Mouse (Mus musculus): Measurements from ENCODE around the gene Angptl2. TPM values are rescaled to one million over a fixed set of nuclear protein-coding genes. Genes with fewer than 3 reads are reported as not detected.

Gene Angptl2
- total RNA-seq, 2 experiments from 2014 or later: 135 to 141 TPM

DNA sequence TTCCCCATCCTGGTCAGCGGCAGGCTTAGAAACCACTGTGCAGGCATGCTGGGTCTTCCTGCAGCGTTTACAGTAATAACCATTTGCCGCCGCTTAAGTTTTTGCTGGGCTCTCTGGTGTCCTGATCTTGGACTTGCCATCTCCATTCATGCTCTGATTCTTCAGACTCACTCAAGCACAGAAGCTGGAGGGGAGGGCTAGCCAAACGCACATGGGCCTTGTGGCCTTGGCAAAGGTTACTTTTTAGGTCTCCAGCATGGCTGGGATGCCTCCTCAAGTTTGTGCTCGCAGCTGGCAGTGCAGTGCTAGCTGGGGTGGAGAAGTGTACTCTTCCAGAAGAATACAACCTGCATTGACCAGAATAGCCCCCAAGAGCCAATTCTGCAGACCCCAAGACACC is 6.6 kb downstream of the Angptl2 start:
- DNase-seq: no peak
- intact Hi-C loops (cut with DNase I): no loop called here

DNA sequence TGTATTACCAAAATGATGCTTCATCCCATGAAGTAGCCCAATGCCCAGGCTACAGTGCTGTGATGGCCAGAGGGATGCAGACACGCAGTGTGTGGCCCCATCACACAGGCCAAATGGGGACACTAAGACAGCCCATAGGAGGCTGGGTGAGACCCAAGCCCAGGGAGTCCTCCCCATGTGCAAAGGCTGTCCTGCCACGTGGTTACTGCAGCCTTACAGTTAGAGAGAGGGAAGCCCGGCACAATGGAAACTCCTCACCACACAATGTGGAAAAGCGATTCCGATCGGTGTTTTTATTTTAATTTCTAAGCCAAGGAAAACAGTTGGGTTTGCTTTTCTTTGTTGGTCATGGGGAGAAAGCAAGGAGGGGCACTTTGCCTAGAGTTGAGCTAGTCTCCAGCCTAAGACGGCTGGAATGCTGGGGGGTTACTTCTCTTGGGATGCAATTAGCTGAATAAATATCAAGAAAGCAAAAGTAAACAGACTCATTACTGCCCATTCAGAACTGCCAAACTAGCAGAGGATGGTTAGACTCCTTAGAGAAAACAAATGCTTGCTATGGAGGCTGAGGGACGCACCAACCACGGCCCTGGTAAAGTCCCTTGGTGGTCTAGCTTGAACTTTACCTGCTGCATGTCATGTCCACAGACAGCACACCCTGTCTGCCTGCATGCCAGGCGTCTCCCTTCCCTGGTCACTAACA is 7.9 kb downstream of the Angptl2 start:
- intact Hi-C loops (cut with DNase I): no loop called here
- DNase-seq: no peak

GRCm38 (mm10) chr2:33225921-33226320 is 10.1 kb downstream of the Angptl2 start:
- intact Hi-C loops (cut with DNase I): no loop called here
- DNase-seq: no peak

DNA sequence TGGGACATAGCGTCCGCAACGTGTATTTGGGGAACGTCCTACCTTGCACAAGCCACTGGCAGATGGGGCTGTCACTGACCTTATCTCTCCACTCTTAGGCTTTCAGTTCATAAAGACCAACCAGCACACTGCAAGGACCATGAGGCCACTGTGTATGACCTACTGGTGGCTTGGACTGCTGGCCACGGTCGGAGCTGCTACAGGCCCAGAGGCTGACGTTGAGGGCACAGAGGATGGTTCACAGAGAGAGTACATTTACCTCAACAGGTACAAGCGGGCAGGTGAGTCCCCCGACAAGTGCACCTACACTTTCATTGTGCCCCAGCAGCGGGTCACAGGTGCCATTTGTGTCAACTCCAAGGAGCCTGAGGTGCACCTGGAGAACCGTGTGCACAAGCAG is 12.2 kb downstream of the Angptl2 start:
- intact Hi-C loops (cut with DNase I): no loop called here
- DNase-seq: no peak

GRCm38 (mm10) chr2:33228551-33228950 is 12.7 kb downstream of the Angptl2 start:
- intact Hi-C loops (cut with DNase I): no loop called here
- peak; percentile 70 to 71 for DNase-seq

- intact Hi-C loops (cut with DNase I): loop anchor here (5.0 kb wide), 1 partner anchor 73 kb away; no protein-coding TSS in a partner anchor
- DNase-seq: no peak
Measured at GRCm38 (mm10) chr2:33230701-33231100, 14.8 kb downstream of the Angptl2 start.

GRCm38 (mm10) chr2:33231788-33232187 is 15.9 kb downstream of the Angptl2 start:
- intact Hi-C loops (cut with DNase I): loop anchor here (5.0 kb wide), 1 partner anchor 74 kb away; no protein-coding TSS in a partner anchor
- no peak for DNase-seq

DNA sequence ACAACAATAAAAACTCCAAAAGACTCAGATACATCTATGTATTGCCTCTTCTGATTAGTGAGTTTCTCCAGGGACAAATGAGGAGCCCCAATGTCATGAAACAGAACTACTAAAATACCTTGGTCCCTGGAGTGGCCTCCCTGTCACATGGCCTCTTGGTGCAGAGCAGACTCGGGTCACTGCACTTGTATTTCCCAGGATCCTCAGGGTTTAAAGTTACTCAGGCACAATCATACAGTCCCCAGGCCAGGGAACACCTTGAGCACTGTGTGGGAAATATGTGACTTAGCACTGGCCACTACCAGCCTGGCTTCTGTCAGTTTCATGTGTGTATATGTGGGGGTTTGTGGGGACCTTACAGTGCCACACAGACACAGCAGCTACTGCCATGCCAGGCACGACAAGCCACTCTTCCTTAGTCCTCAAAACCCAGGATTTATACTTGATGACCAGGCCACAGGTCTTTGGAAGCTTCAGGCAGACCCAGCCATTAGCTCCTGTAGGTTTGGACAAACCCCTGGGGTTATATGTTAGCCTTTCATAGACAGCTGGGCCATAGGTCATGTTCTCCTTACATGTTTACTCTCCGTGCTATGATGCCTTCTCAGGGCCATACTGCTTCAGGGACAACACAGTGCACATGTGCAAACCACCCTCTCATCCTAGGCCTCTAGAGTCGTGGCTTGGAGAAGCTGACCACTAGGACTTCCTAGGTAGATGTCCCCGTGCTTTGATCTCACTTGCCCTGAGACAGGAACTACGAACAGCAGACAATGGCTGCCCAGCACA is 17.1 kb downstream of the Angptl2 start:
- no peak for DNase-seq
- intact Hi-C loops (cut with DNase I): loop anchor here (5.0 kb wide), 1 partner anchor 76 kb away; no protein-coding TSS in a partner anchor

GRCm38 (mm10) chr2:33233856-33234255 is 18.0 kb downstream of the Angptl2 start:
- intact Hi-C loops (cut with DNase I): loop anchor here (5.0 kb wide), 1 partner anchor 77 kb away; no protein-coding TSS in a partner anchor
- DNase-seq: no peak

- intact Hi-C loops (cut with DNase I): loop anchor here (5.0 kb wide), 1 partner anchor 78 kb away; no protein-coding TSS in a partner anchor
- DNase-seq: no peak
Measured at GRCm38 (mm10) chr2:33234848-33235247, 19.0 kb downstream of the Angptl2 start.

- intact Hi-C loops (cut with DNase I): no loop called here
Measured at GRCm38 (mm10) chr2:33237581-33237980, 21.7 kb downstream of the Angptl2 start.

DNA sequence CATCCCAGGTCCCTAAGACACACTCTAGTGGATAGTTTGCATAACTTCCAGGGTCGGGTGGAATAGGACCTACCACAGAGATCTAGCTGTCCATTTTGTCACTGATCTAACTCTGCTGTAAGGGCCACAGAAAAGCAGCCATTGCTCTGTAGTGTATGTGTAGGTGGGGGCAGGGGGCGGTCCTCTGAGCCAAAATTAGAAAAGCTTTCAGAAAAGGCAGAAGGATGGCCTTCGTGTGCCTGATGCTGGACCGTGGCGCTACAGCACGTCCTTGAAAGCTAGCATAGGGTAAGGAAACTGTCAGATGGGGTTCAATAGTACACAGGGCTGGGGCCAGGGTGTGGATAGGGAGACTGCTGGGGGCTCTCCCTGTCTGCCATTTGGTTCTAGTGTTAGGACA is 29.0 kb downstream of the Angptl2 start:
- intact Hi-C loops (cut with DNase I): no loop called here
- DNase-seq: no peak

More at GRCm38 (mm10) chr2:33237581-33237980, 21.7 kb downstream of the Angptl2 start:
- DNase-seq: no peak

DNA sequence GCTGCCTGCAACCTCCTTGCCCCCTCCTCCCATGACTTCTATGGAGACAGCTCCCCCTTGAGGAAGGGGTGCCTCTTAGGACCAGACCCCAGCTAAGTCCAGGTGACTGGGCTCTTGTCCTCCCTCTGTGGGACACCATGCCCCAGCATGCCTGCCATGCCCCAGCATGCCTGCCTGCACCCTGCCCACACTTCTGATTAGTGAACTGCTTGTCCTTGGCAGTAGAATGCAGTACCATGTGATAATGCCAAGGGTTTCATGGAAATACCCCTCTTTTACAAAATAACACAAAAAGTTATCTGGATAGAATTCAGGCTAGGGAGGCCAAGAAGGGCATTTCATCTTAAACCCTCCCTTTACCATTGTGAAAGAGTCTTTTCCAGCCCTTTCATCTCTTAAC is 29.5 kb downstream of the Angptl2 start:
- intact Hi-C loops (cut with DNase I): no loop called here
- DNase-seq: no peak

DNA sequence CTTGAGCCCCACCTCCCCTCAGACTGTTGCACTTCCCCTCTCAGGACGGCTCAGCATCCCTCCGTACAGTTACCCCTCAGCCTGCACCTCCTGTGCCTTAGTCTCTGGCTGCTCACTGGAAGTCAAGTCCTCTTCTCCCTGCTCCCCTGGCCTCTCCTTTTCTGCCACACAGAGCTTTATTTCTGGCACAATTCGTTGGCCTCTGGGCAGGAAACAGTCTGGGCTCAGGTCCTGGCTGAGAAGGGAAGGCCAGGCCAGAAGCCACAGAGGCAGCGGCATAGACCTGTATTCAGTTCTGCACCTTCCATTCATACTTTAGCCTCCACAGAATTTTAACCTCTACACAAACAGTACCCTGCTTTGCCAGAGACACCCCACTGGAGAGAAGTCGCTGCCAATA is 31.0 kb downstream of the Angptl2 start:
- intact Hi-C loops (cut with DNase I): no loop called here
- no peak for DNase-seq

- intact Hi-C loops (cut with DNase I): no loop called here
- DNase-seq: no peak
Measured at GRCm38 (mm10) chr2:33248549-33248948, 32.7 kb downstream of the Angptl2 start.

DNA sequence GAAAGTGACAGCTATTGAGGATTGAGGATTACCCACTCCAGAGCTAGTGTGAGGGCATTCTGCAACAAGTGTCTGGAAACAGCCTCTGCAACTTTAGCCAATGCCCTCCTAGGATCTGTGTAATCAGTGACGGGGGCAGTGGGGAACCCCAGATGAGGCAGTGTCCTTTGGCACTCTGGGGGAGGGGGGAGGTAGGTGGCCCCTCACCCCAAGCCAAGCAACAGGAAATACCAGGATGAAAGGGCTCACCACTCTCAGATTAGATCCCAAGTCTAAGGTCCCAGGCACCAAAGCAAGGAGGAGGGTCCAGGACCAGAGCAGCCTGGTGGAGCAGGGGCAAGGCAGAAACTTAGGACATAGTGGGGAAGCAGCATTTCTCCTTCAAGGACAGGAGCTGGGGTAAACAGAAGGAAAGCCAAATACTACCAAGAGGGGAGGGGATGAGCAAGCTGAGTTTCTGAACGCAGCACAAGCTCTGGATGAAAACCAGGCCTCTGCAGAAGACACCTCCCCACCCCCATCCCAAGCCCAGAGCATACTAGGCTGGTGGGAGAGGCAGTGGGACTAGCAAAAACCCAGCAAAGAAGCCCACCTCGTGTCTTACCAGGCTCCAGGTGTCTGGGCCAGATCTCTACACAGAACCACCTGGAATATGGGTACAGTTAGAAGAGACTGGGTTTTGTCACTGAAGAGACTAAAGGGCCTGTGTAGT is 34.2 kb downstream of the Angptl2 start:
- intact Hi-C loops (cut with DNase I): no loop called here

GRCm38 (mm10) chr2:33252751-33253150 is 36.9 kb downstream of the Angptl2 start:
- DNase-seq: no peak
- intact Hi-C loops (cut with DNase I): no loop called here

More for the DNA sequence above, 34.2 kb downstream of the Angptl2 start:
- peak in 1 of 2 experiments; percentile 12 for DNase-seq

- peak; percentile 65 to 75 for DNase-seq
- intact Hi-C loops (cut with DNase I): no loop called here
Measured at GRCm38 (mm10) chr2:33253572-33254190, 37.8 kb downstream of the Angptl2 start.

GRCm38 (mm10) chr2:33254318-33254985 is 38.6 kb downstream of the Angptl2 start:
- intact Hi-C loops (cut with DNase I): no loop called here

More at GRCm38 (mm10) chr2:33254318-33254985, 38.6 kb downstream of the Angptl2 start:
- DNase-seq: peak in 1 of 2 experiments; percentile 52

Measured in heart, postnatal 10 days (tissue).